Mouse (Mus musculus) fat pad, adult 2 months (tissue): ENCODE measurements around the gene Dyrk1a.

Experiments
- DNase-seq: peaks from one replicate; pipeline ENCODE4 v3.0.0-alpha.2; 2011; ENCODE audit warnings: low read depth, low spot score; ENCODE audit errors: extremely low read depth

The Dyrk1a gene

GRCm38 (mm10) chr16:94569229-94570176 lies at the start of gene Dyrk1a:
TSS of gene Dyrk1a (plus strand) at chr16:94570010.
- peak; percentile 67 for DNase-seq

DNA sequence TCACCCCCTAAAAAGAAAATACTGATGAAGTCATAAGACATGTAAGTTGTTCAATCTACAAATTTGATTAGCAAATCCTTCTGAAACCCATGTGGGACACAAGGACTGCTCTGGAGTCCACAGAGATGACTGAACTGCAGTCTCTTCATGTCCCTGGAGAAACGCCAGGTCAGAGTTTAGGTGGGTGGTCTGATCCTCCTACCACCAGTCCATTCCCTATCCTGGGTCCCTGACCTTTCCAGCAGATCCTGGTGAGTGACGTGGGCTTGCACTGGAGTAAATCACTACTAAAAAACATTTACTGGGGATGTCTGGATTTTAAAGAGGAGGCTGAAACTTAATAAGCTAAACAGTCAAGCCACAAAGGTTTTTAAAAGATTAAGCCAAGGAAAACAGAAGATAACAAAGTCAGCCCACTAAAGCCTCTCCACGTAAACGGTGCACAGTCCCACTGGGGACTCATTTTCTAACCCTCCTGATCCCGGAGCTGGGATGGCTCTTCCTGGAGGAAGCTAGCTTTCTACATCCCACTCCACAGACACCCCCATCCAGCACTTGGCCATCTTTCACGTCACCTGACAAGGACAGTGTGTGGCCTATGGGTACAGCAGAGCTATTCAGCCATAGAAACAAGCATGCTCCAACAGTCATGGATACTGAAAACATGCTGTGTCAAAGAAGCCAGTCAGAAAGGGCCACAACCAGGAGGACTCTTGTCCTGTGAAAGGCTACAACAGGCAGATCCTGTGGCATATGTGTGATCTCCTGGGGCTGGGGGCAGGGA lies 46.0 kb upstream of the Dyrk1a start:
- no peak for DNase-seq

- DNase-seq, result no peak
Measured at GRCm38 (mm10) chr16:94524691-94525090, 45.1 kb upstream of the Dyrk1a start.

GRCm38 (mm10) chr16:94525955-94526343 lies 43.9 kb upstream of the Dyrk1a start:
- DNase-seq, result no peak

GRCm38 (mm10) chr16:94526344-94527151 lies 43.3 kb upstream of the Dyrk1a start, which contains the start of gene Vps26c:
TSS of gene Vps26c (minus strand) at chr16:94526830.
- peak; percentile 75 for DNase-seq

GRCm38 (mm10) chr16:94527152-94527534 lies 42.7 kb upstream of the Dyrk1a start:
- DNase-seq, result no peak

DNA sequence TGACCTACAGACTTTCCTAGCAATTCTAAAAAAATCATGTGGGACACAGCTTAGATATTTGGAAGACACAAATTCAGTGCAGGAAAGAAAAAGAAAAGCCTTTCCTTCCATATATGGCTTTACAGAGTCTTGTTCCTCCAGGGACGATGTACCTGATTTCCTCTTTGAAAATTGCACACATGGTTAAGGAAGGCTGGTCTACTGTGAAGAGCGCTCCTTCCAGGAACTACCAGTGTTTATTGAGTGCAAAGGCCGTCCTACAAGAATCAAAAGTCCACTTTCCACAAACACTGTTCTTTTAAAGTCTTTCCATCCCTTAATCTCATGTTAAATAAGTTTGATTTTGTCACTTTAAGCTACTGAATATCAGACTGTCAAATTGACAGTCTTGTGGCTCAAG lies 42.3 kb upstream of the Dyrk1a start:
- no peak for DNase-seq

- no peak for DNase-seq
Measured at GRCm38 (mm10) chr16:94531268-94531667, 38.5 kb upstream of the Dyrk1a start.

DNA sequence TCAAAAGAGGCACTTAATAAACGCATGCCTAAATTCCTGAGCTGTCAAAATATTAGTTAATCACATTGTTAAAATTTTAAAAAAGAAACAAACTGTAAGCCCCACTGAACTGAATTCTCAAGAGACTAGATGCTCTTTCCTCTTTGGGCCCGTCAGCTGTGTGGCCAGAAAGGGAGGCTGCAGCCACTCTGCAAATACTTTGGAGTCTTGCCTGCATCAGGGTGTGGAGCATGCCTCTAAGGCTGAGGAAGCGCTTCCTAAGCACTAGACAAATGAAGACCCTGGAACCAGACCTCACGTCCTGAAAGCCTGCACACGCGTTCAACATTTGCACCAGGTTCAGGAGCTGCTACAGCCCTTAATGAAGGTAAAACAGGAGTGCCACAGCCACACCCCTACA lies 36.1 kb upstream of the Dyrk1a start:
- DNase-seq, result no peak

GRCm38 (mm10) chr16:94535716-94536115 lies 34.1 kb upstream of the Dyrk1a start:
- no peak for DNase-seq

GRCm38 (mm10) chr16:94536417-94537158 lies 33.2 kb upstream of the Dyrk1a start:
- DNase-seq, result no peak

DNA sequence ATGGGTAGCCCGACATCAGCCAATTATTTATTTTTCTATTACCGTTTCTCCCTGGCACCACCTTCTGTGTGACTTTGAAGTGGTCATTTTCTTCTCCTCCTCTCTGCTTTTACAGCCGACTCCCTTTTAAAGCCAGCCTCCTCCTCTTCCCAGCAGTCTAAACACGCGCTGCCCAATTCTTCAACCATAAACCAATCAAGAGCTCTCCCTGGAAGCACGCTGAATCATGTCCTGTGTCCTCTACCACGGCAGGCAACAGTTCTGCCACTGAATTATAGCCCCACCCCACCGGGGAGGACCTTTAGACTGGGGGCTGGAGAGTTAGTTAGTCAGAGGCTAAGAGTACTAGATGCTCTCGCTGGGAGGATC lies 32.7 kb upstream of the Dyrk1a start:
- DNase-seq, result no peak

GRCm38 (mm10) chr16:94540140-94540539 lies 29.7 kb upstream of the Dyrk1a start:
- DNase-seq, result no peak

GRCm38 (mm10) chr16:94542898-94543297 lies 26.9 kb upstream of the Dyrk1a start:
- no peak for DNase-seq

DNA sequence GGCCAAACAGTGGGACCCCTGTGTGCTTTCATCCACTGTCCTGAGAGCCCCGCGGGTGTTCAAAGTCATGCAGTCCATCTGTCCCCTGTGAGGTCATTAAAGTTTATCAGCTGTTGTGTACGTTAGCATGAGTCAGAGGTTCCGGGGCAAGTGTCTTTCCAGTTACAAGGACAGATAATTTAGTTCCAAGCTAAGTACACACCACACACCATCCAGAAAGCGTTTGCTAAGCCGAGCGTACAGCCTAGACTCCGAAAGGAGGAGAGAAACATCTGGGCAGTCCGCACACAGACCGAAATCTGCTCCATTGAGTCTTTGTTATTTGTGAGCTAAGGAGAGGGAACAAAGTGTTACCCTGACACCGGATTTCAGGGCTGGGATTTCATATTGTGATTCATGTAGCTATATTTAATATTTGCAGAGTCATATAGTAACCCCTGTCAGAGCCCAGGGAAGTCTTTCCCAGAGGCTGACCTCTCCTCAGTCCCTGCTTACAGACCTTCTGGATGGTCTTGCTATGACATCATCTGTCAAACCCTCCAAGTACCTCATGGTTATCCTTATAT lies 25.2 kb upstream of the Dyrk1a start:
- no peak for DNase-seq

DNA sequence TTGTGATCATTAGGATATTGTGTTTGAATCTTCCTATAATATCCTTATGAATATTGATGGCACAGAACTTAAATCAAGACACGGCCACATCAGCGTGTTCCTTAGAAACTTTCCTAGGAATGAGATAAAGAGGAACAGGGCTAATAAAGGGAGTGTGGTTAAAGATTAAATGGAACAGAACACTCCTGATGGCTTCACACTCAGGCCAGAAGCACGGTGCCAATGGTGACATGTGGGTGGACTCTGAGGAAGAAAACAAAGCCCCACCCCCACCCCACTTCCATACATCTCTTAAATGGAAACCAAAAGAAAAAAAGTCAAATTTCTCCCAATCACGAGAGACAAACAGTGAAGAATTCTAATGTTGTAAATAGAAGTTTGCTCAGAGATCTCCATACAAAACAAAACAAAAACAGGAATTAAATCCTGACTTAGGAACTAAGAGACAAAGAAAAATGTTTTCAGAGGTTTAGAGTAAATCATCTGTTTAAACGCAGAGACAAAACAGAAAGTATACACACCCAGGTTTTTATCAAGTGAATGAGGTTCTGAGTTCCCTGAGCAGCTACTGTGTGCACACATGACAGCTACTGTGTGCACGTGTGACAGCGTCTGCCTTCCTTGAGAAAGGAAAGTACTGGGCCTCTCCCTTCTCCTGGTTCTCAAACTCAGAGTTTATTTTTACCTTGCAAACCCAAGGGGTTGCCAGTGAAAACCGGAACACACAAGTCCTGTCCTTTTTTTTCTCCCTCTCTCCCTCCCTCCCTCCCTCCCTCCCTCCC lies 23.8 kb upstream of the Dyrk1a start:
- no peak for DNase-seq

GRCm38 (mm10) chr16:94549813-94550212 lies 20.0 kb upstream of the Dyrk1a start:
- no peak for DNase-seq

DNA sequence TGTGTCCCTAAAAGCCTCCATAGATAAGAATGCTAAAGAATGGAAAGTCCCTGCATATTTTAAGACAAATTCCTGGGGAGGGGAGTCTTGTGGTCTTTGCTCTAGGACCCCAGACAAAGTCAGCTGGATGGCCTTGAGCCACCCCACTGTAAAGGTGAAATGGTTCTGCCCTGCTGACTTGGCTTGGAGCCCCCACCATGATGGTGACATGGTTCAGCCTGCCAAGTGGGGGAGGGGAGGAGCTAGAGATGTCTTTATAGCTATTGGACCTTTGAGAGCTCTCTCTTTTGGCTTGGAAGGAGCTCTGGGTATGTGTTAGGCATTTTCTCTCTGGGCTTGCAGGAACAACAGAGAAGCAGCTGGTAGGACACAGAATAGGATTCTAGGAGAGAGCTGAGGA lies 17.9 kb upstream of the Dyrk1a start:
- DNase-seq, result no peak

GRCm38 (mm10) chr16:94555346-94555745 lies 14.5 kb upstream of the Dyrk1a start:
- no peak for DNase-seq
